Mouse (Mus musculus) Patski (cell line): ENCODE measurements at regions not wholly inside any gene's neighbourhood (a gene's known extent, or its start where the extent isn't known, plus 50 kb on each side); places are given as distances from the start of the nearest gene placed in this dataset.

Experiments used
- ATAC-seq: fragments of 100-300 bp; one replicate; pipeline ENCODE4 v1.8.0; 2021
- CTCF ChIA-PET: fragments of 350-600 bp; sonication (Branson Sonifier 250); formaldehyde crosslinking; loops from one replicate; lab custom pipeline; 2022; ENCODE audit warnings: inconsistent platforms; lab: Charles Lee
- POLR2A ChIA-PET: fragments of 350-600 bp; sonication (Branson Sonifier 250); formaldehyde crosslinking; loops from one replicate; lab custom pipeline; 2022; ENCODE audit warnings: antibody characterized with exemption, inconsistent platforms; lab: Charles Lee
- DNase-seq: peaks from one replicate; pipeline ENCODE4 v3.0.0-alpha.2; 2011; ENCODE audit warnings: low read depth, low spot score
- H3K27me3 ChIP-seq: fragments of 371-371 bp; one replicate; pipeline ENCODE4 v1.5.1; 2021
- CTCF ChIP-seq: fragments of 100-300 bp; IDR thresholded peaks from one replicate; pipeline ENCODE4 v1.5.1; 2021
- in situ Hi-C: fragments of 300-500 bp; cut with MboI; formaldehyde crosslinking; loops from 3 replicates; pipeline ENCODE4 v1.11.1; 2018; ENCODE audit warnings: low pct_unique_long_range_greater_than_20kb, mixed read lengths

- ChIA-PET POLR2A (no interaction called here), CTCF (interaction anchor here (0.9 kb wide), 1 partner anchor 20 kb away, joined by 3 read pairs; no protein-coding TSS in a partner anchor)
- no peak for DNase-seq
- in situ Hi-C loops, result no loop called here
- peaks cover 9% of the 10 kb centered on the region for H3K27me3 ChIP-seq
- TF ChIP-seq CTCF, result no peak
- no peak for ATAC-seq
These were observed 278.4 kb downstream of the Mex3b start for GRCm38 (mm10) chr7:83145551-83145950.

- TF ChIP-seq CTCF, result no peak
- H3K27me3 ChIP-seq, result peaks cover 6% of the 10 kb centered on the region
- ChIA-PET CTCF (interaction anchor here (1.0 kb wide), 1 partner anchor 18 kb away, joined by 3 read pairs; no protein-coding TSS in a partner anchor), POLR2A (no interaction called here)
- in situ Hi-C loops, result no loop called here
- ATAC-seq (no peak), DNase-seq (no peak)
These were observed 294.1 kb downstream of the Mex3b start for GRCm38 (mm10) chr7:83161226-83161625.

- no peak for TF ChIP-seq CTCF
- peaks cover 6% of the 10 kb centered on the region for H3K27me3 ChIP-seq
- in situ Hi-C loops, result no loop called here
- ChIA-PET CTCF (no interaction called here), POLR2A (no interaction called here)
- ATAC-seq (no peak), DNase-seq (no peak)
These were observed 295.7 kb downstream of the Mex3b start for GRCm38 (mm10) chr7:83162868-83163267.

- DNase-seq, result no peak
- peaks cover 6% of the 10 kb centered on the region for H3K27me3 ChIP-seq
- CTCF ChIA-PET, result no interaction called here
- TF ChIP-seq CTCF, result no peak
- no peak for ATAC-seq
- POLR2A ChIA-PET, result no interaction called here
- in situ Hi-C loops, result no loop called here
These were observed 312.3 kb downstream of the Mex3b start for GRCm38 (mm10) chr7:83179403-83179802.

GRCm38 (mm10) chr7:83186341-83186740 is 319.2 kb downstream of the Mex3b start:
- H3K27me3 ChIP-seq, result peaks cover 2% of the 10 kb centered on the region
- CTCF ChIA-PET, result interaction anchor here (0.8 to 1.5 kb wide), 2 partner anchors 12 to 15 kb away, joined by 3 to 5 read pairs; no protein-coding TSS in a partner anchor
- in situ Hi-C loops, result no loop called here
- ATAC-seq (no peak), DNase-seq (no peak)
- no peak for TF ChIP-seq CTCF
- POLR2A ChIA-PET, result no interaction called here

- TF ChIP-seq CTCF, result no peak
- POLR2A ChIA-PET, result no interaction called here
- in situ Hi-C loops, result no loop called here
- ATAC-seq, result no peak
- DNase-seq, result no peak
- CTCF ChIA-PET, result no interaction called here
- peaks cover 9% of the 10 kb centered on the region for H3K27me3 ChIP-seq
These were observed 328.9 kb downstream of the Mex3b start for GRCm38 (mm10) chr7:83195896-83196537.

GRCm38 (mm10) chr7:83197490-83197889 is 330.4 kb downstream of the Mex3b start:
- H3K27me3 ChIP-seq, result no peaks in the 10 kb centered on the region
- TF ChIP-seq CTCF, result no peak
- ChIA-PET POLR2A (no interaction called here), CTCF (no interaction called here)
- DNase-seq, result no peak
- in situ Hi-C loops, result no loop called here
- ATAC-seq, result no peak

GRCm38 (mm10) chr7:83201126-83201686 is 334.1 kb downstream of the Mex3b start:
- ChIA-PET POLR2A (interaction anchor here (0.5 kb wide), 1 partner anchor 42 kb away, joined by 3 read pairs; no protein-coding TSS in a partner anchor), CTCF (interaction anchor here (0.8 to 1.7 kb wide), 11 partner anchors 10 to 485 kb away, joined by 3 to 6 read pairs (median 5); no protein-coding TSS in a partner anchor)
- no peaks in the 10 kb centered on the region for H3K27me3 ChIP-seq
- no peak for TF ChIP-seq CTCF
- in situ Hi-C loops, result loop anchor here (25.0 kb wide), 1 partner anchor 489 kb away; no protein-coding TSS in a partner anchor
- DNase-seq (no peak), ATAC-seq (no peak)

GRCm38 (mm10) chr7:83201768-83202493 is 334.8 kb downstream of the Mex3b start:
- peak; percentile 31 for DNase-seq
- H3K27me3 ChIP-seq, result no peaks in the 10 kb centered on the region
- TF ChIP-seq CTCF, result peak; percentile 83
- in situ Hi-C loops, result loop anchor here (25.0 kb wide), 1 partner anchor 490 kb away; no protein-coding TSS in a partner anchor
- ATAC-seq, result peak; percentile 39
- POLR2A ChIA-PET, result no interaction called here
- CTCF ChIA-PET, result interaction anchor here (0.7 to 1.7 kb wide), 12 partner anchors 9 to 486 kb away, joined by 3 to 6 read pairs (median 4); no protein-coding TSS in a partner anchor

- ATAC-seq (no peak), DNase-seq (no peak)
- no peak for TF ChIP-seq CTCF
- ChIA-PET POLR2A (no interaction called here), CTCF (no interaction called here)
- no peaks in the 10 kb centered on the region for H3K27me3 ChIP-seq
- in situ Hi-C loops, result loop anchor here (25.0 kb wide), 1 partner anchor 491 kb away; no protein-coding TSS in a partner anchor
These were observed 336.3 kb downstream of the Mex3b start for GRCm38 (mm10) chr7:83203311-83204012.
